Mouse (Mus musculus) thymus, adult 2 months (tissue): ENCODE measurements at regions not wholly inside any gene's neighbourhood (a gene's known extent, or its start where the extent isn't known, plus 50 kb on each side); places are given as distances from the start of the nearest gene placed in this dataset.

Experiments used
- CTCF ChIP-seq: fragments of 200-500 bp; IDR thresholded peaks from 2 replicates; pipeline ENCODE4 v1.5.1; 2012; ENCODE audit warnings: mild to moderate bottlenecking, control low read depth, low read length, moderate library complexity, borderline replicate concordance; ENCODE audit not compliant: control insufficient read depth, poor library complexity, insufficient read depth; ENCODE audit errors: extremely low read depth
- POLR2A ChIP-seq: fragments of 200-500 bp; IDR thresholded peaks from 2 replicates; pipeline ENCODE4 v1.6.1; 2012; ENCODE audit warnings: mild to moderate bottlenecking, low read length, control low read depth, moderate library complexity; ENCODE audit not compliant: control insufficient read depth, poor library complexity, insufficient read depth; ENCODE audit errors: extremely low read depth

GRCm38 (mm10) chr6:111844321-111844835 lies 429.2 kb upstream of the Lmcd1 start:
- no peak for TF ChIP-seq CTCF
- TF ChIP-seq POLR2A = no peak
